Mouse (Mus musculus) limb, embryonic 14.5 days (tissue): ENCODE results near the gene Cd69. TPM values are rescaled to one million over a fixed set of nuclear protein-coding genes. Genes with fewer than 3 reads are reported as not detected.
A peak's percentile ranks its signal among the peaks of the same experiment; 100 is the strongest.

Experiments used
- ATAC-seq: fragments of 200-750 bp; cut with Nextera tagmentation; 2 replicates; pipeline ENCODE4 v1.8.0; 2017; ENCODE audit warnings: low read depth, moderate number of reproducible peaks, moderate TSS enrichment; ENCODE audit not compliant: low FRiP score
- DNase-seq: peaks from one replicate; pipeline ENCODE4 v3.0.0-alpha.2; 2015; ENCODE audit warnings: low spot score
- H3K27ac ChIP-seq: fragments of 300-500 bp; sonication (generic); replicated peaks from 2 replicates; pipeline ENCODE4 v1.5.1; 2014; ENCODE audit warnings: low read depth, mild to moderate bottlenecking, low read length, moderate library complexity, mixed read lengths
- H3K27me3 ChIP-seq: fragments of 300-500 bp; sonication (generic); 2 replicates; pipeline ENCODE4 v1.6.1; 2014; ENCODE audit warnings: low read length, mixed read lengths; ENCODE audit not compliant: control insufficient read depth, insufficient read depth
- H3K36me3 ChIP-seq: fragments of 300-500 bp; sonication (generic); 2 replicates; pipeline ENCODE4 v1.6.1; 2014; ENCODE audit warnings: mild to moderate bottlenecking, low read length, moderate library complexity, mixed read lengths; ENCODE audit not compliant: control insufficient read depth, insufficient read depth
- H3K4me1 ChIP-seq: fragments of 300-500 bp; sonication (generic); 2 replicates; pipeline ENCODE4 v1.6.1; 2014; ENCODE audit warnings: antibody characterized with exemption, low read length, mixed read lengths; ENCODE audit not compliant: control insufficient read depth, insufficient read depth
- H3K4me2 ChIP-seq: fragments of 300-500 bp; sonication (generic); replicated peaks from 2 replicates; pipeline ENCODE4 v1.6.1; 2014; ENCODE audit warnings: low read depth, mild to moderate bottlenecking, low read length, moderate library complexity; ENCODE audit not compliant: severe bottlenecking
- H3K4me3 ChIP-seq: fragments of 300-500 bp; sonication (generic); replicated peaks from 2 replicates; pipeline ENCODE4 v1.5.1; 2014; ENCODE audit warnings: low read length
- H3K9ac ChIP-seq: fragments of 300-500 bp; sonication (generic); 2 replicates; pipeline ENCODE4 v1.6.1; 2014; ENCODE audit warnings: mild to moderate bottlenecking, low read depth, low read length, moderate library complexity; ENCODE audit not compliant: severe bottlenecking
- H3K9me3 ChIP-seq: fragments of 300-500 bp; sonication (generic); 2 replicates; pipeline ENCODE4 v1.6.1; 2016; ENCODE audit warnings: low read length; ENCODE audit not compliant: control insufficient read depth
- POLR2A ChIP-seq: fragments of 200-500 bp; IDR thresholded peaks from 2 replicates; pipeline ENCODE4 v1.8.0; 2012; ENCODE audit warnings: inconsistent platforms, mild to moderate bottlenecking, moderate library complexity, borderline replicate concordance; ENCODE audit not compliant: insufficient read depth, insufficient read length; ENCODE audit errors: extremely low read depth
- WGBS: fragments of 180-500 bp; shearing (Covaris S2); extraction: QIAGEN DNeasy Blood & Tissue Kit; methylation state at CpG from one replicate; pipeline ENCODE4 v1.1.7; 2014; 5-methylcytosine and 5-hydroxymethylcytosine counted together
- polyA plus RNA-seq, 2 experiments: library from polyadenylated mRNA; depleted of rRNA in 1 of 2; stranded (reverse) in 1 of 2; unstranded in 1 of 2; fragments of >200 nt; fragmentation: Nextera tagmentation in 1 of 2; extraction: Ambion mirVana in 1 of 2; gene quantifications; 2 replicates each; pipeline versions ENCODE4 v1.2.1 to v1.2.3; 2012 to 2014

Gene Cd69
- polyA plus RNA-seq, 2 experiments = 0.13 to 0.39 TPM

GRCm38 (mm10) chr6:129232005-129232841 lies 43.0 kb downstream of the Cd69 start:
- Histone ChIP-seq H3K4me2 (no peak overlapping the region), H3K4me1 (peaks cover 6% of the 10 kb centered on the region), H3K27me3 (no peaks in the 10 kb centered on the region), H3K9ac (no peak overlapping the region), H3K9me3 (no peaks in the 10 kb centered on the region), H3K4me3 (no peak overlapping the region), H3K36me3 (no peaks in the 10 kb centered on the region), H3K27ac (no peak overlapping the region)
- 74% methylated on average over 5 of the region's 5 CpGs for WGBS
- no peak for DNase-seq
- no peak for TF ChIP-seq POLR2A
- ATAC-seq = no peak

- H3K4me3 ChIP-seq = no peak overlapping the region
- H3K27ac ChIP-seq = peak overlapping the region; percentile 86
- no peak overlapping the region for H3K4me2 ChIP-seq
- 0 out of 2 replicates have a peak overlapping the region, but pooled peaks have one; percentile 31 for H3K9ac ChIP-seq
- 59% methylated on average over 3 of the region's 3 CpGs for WGBS
- DNase-seq (peak; percentile 93), ATAC-seq (peak; percentile 83)
- TF ChIP-seq POLR2A = no peak
- H3K36me3 ChIP-seq = no peaks in the 10 kb centered on the region
- no peaks in the 10 kb centered on the region for H3K27me3 ChIP-seq
- H3K4me1 ChIP-seq = peaks cover 6% of the 10 kb centered on the region
- no peaks in the 10 kb centered on the region for H3K9me3 ChIP-seq
Observed at GRCm38 (mm10) chr6:129229774-129230578, 45.3 kb downstream of the Cd69 start.

- DNase-seq (no peak), ATAC-seq (no peak)
- 36% methylated on average over 3 of the region's 3 CpGs for WGBS
- no peaks in the 10 kb centered on the region for H3K9me3 ChIP-seq
- no peaks in the 10 kb centered on the region for H3K27me3 ChIP-seq
- H3K4me1 ChIP-seq = peaks cover 6% of the 10 kb centered on the region
- H3K27ac ChIP-seq = peak overlapping the region; percentile 86
- TF ChIP-seq POLR2A = no peak
- no peaks in the 10 kb centered on the region for H3K36me3 ChIP-seq
- H3K4me3 ChIP-seq = no peak overlapping the region
- H3K9ac ChIP-seq = 0 out of 2 replicates have a peak overlapping the region, but pooled peaks have one; percentile 31
- H3K4me2 ChIP-seq = no peak overlapping the region
Observed at GRCm38 (mm10) chr6:129228935-129229773, 46.1 kb downstream of the Cd69 start.

GRCm38 (mm10) chr6:129225078-129225477 lies 50.2 kb downstream of the Cd69 start:
- Histone ChIP-seq H3K4me3 (no peak overlapping the region), H3K27ac (no peak overlapping the region), H3K9me3 (no peaks in the 10 kb centered on the region), H3K36me3 (no peaks in the 10 kb centered on the region), H3K27me3 (no peaks in the 10 kb centered on the region), H3K4me2 (no peak overlapping the region), H3K9ac (no peak overlapping the region), H3K4me1 (peaks cover 6% of the 10 kb centered on the region)
- no peak for TF ChIP-seq POLR2A
- ATAC-seq (no peak), DNase-seq (no peak)
- 83% methylated on average over 2 of the region's 2 CpGs for WGBS

GRCm38 (mm10) chr6:129224090-129224489 lies 51.1 kb downstream of the Cd69 start:
- Histone ChIP-seq H3K4me2 (no peak overlapping the region), H3K4me3 (no peak overlapping the region), H3K27me3 (no peaks in the 10 kb centered on the region), H3K9ac (no peak overlapping the region), H3K36me3 (no peaks in the 10 kb centered on the region), H3K4me1 (peaks cover 3% of the 10 kb centered on the region; the same call in 1 of the 2 replicates), H3K9me3 (no peaks in the 10 kb centered on the region), H3K27ac (no peak overlapping the region)
- DNase-seq (no peak), ATAC-seq (no peak)
- TF ChIP-seq POLR2A = no peak
- WGBS = 79% methylated on average over 1 of the region's 1 CpGs
